Mouse (Mus musculus): Measurements from ENCODE around the gene Trpm8. TPM values are rescaled to one million over a fixed set of nuclear protein-coding genes. Genes with fewer than 3 reads are reported as not detected.

Trpm8 gene
- polyA plus RNA-seq, 1 experiment from 2014 or later, result not detected

DNA sequence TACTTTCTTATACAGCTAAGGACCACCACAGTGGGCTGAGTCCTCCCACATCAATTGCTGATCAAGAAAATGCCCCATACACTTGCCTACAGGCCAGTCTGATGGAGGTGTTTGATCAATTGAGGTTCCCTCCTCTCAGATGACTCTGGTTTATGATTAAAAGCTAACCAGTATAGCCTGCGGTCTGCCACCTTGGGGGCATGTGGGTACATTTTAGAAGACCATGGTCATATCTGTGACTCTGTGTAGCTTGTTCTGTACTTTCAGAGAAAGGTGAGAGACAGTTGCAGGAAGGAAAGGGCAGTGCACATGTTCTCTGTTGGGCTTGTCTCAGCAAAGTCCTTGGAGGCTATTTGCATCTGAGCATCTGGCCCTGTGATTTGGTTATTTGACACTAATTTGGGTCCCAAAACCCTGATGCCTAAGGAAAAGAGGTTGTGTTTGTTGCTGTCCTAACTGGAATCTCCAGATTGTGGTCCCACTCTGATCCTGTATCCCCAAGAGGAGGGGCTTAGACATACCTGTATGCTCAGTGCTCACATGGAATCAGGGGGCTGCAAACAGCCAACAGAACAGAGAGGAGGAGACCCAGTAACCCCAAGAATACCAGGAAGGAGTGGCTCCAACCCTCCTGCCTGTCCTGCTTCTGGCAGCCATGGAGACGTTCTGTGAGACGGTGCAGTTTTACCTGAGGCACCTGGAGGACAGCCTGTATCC is 44.6 kb upstream of the Trpm8 start:
- H3K9me3 ChIP-seq (ENCODE audit: control insufficient read depth, low read length), result peaks cover 95% of the 10 kb centered on the region
- H3K4me2 ChIP-seq (ENCODE audit: low read depth, severe bottlenecking), result no peak overlapping the region
- no peak overlapping the region for H3K27ac ChIP-seq (replicated peaks; ENCODE audit: low read depth, low read length)
- H3K27me3 ChIP-seq (ENCODE audit: control insufficient read depth, insufficient read depth, low read length), result no peaks in the 10 kb centered on the region
- no peaks in the 10 kb centered on the region for H3K4me1 ChIP-seq (ENCODE audit: control insufficient read depth, insufficient read depth, low read length)
- DNase-seq (ENCODE audit: low spot score) (no peak), ATAC-seq (ENCODE audit: insufficient number of reproducible peaks, low FRiP score, low TSS enrichment, low read depth) (no peak)
- 57% methylated on average over 3 of the region's 3 CpGs for WGBS
- no peaks in the 10 kb centered on the region; the same call in 1 of the 2 replicates for H3K36me3 ChIP-seq (ENCODE audit: control insufficient read depth, insufficient read depth, low read length)
- H3K4me3 ChIP-seq (ENCODE audit: low read depth, low read length), result no peak overlapping the region
- no peak overlapping the region for H3K9ac ChIP-seq (ENCODE audit: low read length)

DNA sequence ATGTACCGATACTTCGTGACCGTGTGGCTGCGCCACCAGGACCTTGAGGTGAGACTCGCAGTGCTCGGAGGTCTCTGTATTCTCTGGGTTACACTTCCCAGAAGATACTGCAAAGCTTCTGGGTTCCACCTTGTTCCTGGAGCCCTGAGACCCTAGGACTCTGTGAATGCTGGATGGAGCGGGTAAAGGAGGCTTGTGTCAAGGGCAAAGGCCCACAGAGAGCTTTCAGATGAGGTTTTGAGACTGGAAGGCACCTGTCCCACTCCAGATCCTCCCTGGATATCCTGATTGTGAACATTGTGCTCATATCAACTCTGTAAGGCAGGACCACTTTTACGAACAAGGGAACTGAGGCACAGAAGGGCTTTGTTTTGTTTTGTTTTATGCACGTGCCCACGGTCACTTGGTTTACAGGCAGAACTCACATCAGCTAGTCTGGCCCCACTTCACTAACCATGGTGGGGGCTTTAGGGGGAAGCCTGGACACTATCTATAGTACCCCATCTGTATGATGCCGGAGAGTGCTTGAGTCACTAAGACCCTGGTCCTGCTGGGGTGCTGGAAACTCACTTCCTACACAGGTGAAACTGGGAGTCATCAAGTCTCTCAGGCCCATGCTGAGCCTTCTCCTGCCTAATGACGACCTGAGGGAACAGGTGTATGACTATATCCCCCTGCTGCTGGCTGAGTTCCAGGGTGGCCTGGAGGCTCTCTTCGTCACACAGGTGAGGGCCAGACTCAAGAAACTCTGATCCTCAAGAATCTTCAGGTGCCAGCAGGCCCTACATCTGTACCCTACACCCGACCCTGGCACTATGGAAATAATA is 43.8 kb upstream of the Trpm8 start:
- no peaks in the 10 kb centered on the region for H3K27me3 ChIP-seq (ENCODE audit: control insufficient read depth, insufficient read depth, low read length)
- no peak overlapping the region for H3K4me2 ChIP-seq (ENCODE audit: low read depth, severe bottlenecking)
- no peak for ATAC-seq (ENCODE audit: insufficient number of reproducible peaks, low FRiP score, low TSS enrichment, low read depth)
- no peaks in the 10 kb centered on the region; the same call in 1 of the 2 replicates for H3K36me3 ChIP-seq (ENCODE audit: control insufficient read depth, insufficient read depth, low read length)
- no peaks in the 10 kb centered on the region for H3K4me1 ChIP-seq (ENCODE audit: control insufficient read depth, insufficient read depth, low read length)
- no peak for DNase-seq (ENCODE audit: low spot score)
- no peak overlapping the region for H3K27ac ChIP-seq (replicated peaks; ENCODE audit: low read depth, low read length)
- H3K9ac ChIP-seq (ENCODE audit: low read length), result no peak overlapping the region
- 73% methylated on average over 14 of the region's 14 CpGs for WGBS
- H3K9me3 ChIP-seq (ENCODE audit: control insufficient read depth, low read length), result peaks cover 95% of the 10 kb centered on the region
- no peak overlapping the region for H3K4me3 ChIP-seq (ENCODE audit: low read depth, low read length)

DNA sequence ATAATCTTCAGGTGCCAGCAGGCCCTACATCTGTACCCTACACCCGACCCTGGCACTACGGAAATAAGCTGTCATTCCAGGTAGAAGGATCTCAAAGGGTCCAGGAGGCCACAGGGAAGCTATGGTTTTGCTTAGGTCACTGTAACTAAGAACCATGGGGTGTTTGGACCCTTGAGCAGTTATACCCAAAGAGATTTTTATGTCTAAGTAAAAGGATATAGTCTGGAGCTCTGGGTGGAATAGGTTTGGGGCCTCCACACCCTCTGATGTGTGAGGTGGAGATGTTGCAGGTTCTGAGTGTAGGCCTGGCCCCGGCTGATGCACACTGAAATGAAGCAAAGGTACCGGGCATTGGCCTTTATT is 43.2 kb upstream of the Trpm8 start:
- Histone ChIP-seq H3K4me3 (ENCODE audit: low read depth, low read length) (no peak overlapping the region), H3K27ac (replicated peaks; ENCODE audit: low read depth, low read length) (no peak overlapping the region), H3K4me2 (ENCODE audit: low read depth, severe bottlenecking) (no peak overlapping the region), H3K9me3 (ENCODE audit: control insufficient read depth, low read length) (peaks cover 97% of the 10 kb centered on the region), H3K4me1 (ENCODE audit: control insufficient read depth, insufficient read depth, low read length) (no peaks in the 10 kb centered on the region), H3K9ac (ENCODE audit: low read length) (no peak overlapping the region), H3K36me3 (ENCODE audit: control insufficient read depth, insufficient read depth, low read length) (no peaks in the 10 kb centered on the region; the same call in 1 of the 2 replicates), H3K27me3 (ENCODE audit: control insufficient read depth, insufficient read depth, low read length) (no peaks in the 10 kb centered on the region)
- 69% methylated on average over 4 of the region's 4 CpGs for WGBS
- DNase-seq (ENCODE audit: low spot score) (no peak), ATAC-seq (ENCODE audit: insufficient number of reproducible peaks, low FRiP score, low TSS enrichment, low read depth) (no peak)

DNA sequence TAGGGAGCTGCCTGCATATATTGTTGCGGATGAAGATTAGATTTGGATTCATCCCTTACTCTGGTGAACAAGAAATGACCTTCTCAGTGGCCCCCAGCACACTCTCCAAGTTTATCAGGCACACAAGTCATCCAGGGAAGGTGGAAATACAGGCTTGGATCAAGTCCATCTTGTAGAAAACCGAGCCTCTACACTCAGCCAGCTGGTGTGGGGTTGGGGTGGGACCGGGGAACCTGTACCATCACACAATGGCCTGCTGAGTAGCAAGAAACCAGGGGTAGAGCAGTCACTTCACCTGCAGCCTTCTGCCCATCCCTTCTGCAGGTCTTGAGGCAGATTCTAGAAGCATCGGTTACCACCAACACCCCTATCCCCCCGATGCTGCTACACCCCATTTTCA is 42.8 kb upstream of the Trpm8 start:
- H3K4me2 ChIP-seq (ENCODE audit: low read depth, severe bottlenecking), result no peak overlapping the region
- H3K4me1 ChIP-seq (ENCODE audit: control insufficient read depth, insufficient read depth, low read length), result no peaks in the 10 kb centered on the region
- ATAC-seq (ENCODE audit: insufficient number of reproducible peaks, low FRiP score, low TSS enrichment, low read depth), result no peak
- no peak overlapping the region for H3K4me3 ChIP-seq (ENCODE audit: low read depth, low read length)
- WGBS, result 47% methylated on average over 5 of the region's 5 CpGs
- H3K9ac ChIP-seq (ENCODE audit: low read length), result no peak overlapping the region
- no peak for DNase-seq (ENCODE audit: low spot score)
- H3K27ac ChIP-seq (replicated peaks; ENCODE audit: low read depth, low read length), result no peak overlapping the region
- H3K9me3 ChIP-seq (ENCODE audit: control insufficient read depth, low read length), result peaks cover 97% of the 10 kb centered on the region
- no peaks in the 10 kb centered on the region; the same call in 1 of the 2 replicates for H3K36me3 ChIP-seq (ENCODE audit: control insufficient read depth, insufficient read depth, low read length)
- no peaks in the 10 kb centered on the region for H3K27me3 ChIP-seq (ENCODE audit: control insufficient read depth, insufficient read depth, low read length)

DNA sequence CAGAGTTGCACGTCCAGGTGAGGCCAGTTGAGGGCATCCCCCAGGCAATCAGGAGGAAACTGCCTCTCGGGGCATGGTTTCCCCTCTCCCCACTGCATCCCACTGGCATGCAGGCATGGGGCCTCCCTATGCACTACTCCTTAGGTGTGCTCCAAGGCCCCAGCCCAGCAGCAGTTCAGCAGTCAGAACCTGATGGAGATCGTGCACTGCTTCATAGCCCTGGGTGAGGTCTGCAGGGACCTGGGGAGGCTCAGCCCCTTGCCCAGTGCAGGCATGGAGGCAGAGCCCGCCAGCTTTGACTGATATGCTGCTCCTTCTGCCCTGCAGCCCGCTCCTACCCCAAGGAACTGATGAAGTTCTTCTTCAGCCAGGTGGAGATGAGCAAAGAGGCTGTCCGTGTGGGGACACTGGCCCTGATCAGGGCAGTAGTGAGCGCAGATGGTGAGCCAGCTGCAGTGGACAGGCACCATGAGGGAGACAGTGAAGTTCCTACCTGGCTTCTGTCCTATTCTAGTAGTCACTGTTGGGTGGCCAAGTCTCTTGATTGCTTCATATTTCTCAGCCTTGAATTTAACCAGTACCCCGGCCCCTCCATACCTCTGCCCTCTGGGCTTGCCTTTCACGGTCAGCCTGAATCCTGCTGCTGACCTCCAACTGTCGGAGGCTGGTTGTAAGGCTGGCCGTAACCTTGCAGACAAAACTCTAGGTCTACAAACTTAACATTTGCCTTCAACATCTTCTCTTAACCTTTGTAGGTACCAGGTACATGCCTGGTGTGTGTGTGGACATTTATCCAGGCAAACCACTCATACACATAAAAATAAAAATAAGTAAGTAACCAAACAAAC is 42.2 kb upstream of the Trpm8 start:
- 65% methylated on average over 11 of the region's 11 CpGs for WGBS
- Histone ChIP-seq H3K36me3 (ENCODE audit: control insufficient read depth, insufficient read depth, low read length) (no peaks in the 10 kb centered on the region; the same call in 1 of the 2 replicates), H3K9ac (ENCODE audit: low read length) (no peak overlapping the region), H3K27me3 (ENCODE audit: control insufficient read depth, insufficient read depth, low read length) (no peaks in the 10 kb centered on the region), H3K4me1 (ENCODE audit: control insufficient read depth, insufficient read depth, low read length) (no peaks in the 10 kb centered on the region), H3K9me3 (ENCODE audit: control insufficient read depth, low read length) (peaks cover 97% of the 10 kb centered on the region), H3K27ac (replicated peaks; ENCODE audit: low read depth, low read length) (no peak overlapping the region), H3K4me3 (ENCODE audit: low read depth, low read length) (no peak overlapping the region), H3K4me2 (ENCODE audit: low read depth, severe bottlenecking) (no peak overlapping the region)
- DNase-seq (ENCODE audit: low spot score) (no peak), ATAC-seq (ENCODE audit: insufficient number of reproducible peaks, low FRiP score, low TSS enrichment, low read depth) (no peak)

DNA sequence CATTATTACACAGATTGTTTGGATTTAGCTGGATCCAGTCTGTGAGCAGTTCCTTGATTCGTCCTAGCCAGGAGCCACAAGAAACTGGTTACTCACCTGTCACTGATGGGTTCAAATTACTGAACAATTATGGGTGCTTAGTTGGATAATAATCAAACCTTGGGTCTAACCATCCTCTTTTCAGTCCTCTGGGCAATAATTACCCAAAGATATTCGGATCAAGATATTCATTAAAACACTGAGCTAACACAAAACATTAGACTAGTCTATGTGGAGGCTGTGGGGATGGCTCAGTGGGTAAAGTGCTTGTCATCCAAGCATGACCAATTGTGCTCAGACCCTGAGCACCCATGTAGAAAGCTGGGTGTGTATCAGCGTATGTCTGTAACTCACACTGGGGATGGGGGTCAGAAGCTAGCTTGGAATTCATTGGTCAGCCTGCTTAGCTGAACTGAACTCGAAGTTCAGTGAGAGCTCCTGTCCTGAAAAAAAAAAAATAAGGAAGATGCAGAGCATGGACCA is 41.5 kb upstream of the Trpm8 start:
- 72% methylated on average over 4 of the region's 4 CpGs for WGBS
- ATAC-seq (ENCODE audit: insufficient number of reproducible peaks, low FRiP score, low TSS enrichment, low read depth), result no peak
- Histone ChIP-seq H3K4me1 (ENCODE audit: control insufficient read depth, insufficient read depth, low read length) (no peaks in the 10 kb centered on the region), H3K4me2 (ENCODE audit: low read depth, severe bottlenecking) (no peak overlapping the region), H3K36me3 (ENCODE audit: control insufficient read depth, insufficient read depth, low read length) (no peaks in the 10 kb centered on the region; the same call in 1 of the 2 replicates), H3K9me3 (ENCODE audit: control insufficient read depth, low read length) (peaks cover 97% of the 10 kb centered on the region), H3K9ac (ENCODE audit: low read length) (no peak overlapping the region), H3K27me3 (ENCODE audit: control insufficient read depth, insufficient read depth, low read length) (no peaks in the 10 kb centered on the region), H3K27ac (replicated peaks; ENCODE audit: low read depth, low read length) (no peak overlapping the region), H3K4me3 (ENCODE audit: low read depth, low read length) (no peak overlapping the region)
- DNase-seq (ENCODE audit: low spot score), result no peak

DNA sequence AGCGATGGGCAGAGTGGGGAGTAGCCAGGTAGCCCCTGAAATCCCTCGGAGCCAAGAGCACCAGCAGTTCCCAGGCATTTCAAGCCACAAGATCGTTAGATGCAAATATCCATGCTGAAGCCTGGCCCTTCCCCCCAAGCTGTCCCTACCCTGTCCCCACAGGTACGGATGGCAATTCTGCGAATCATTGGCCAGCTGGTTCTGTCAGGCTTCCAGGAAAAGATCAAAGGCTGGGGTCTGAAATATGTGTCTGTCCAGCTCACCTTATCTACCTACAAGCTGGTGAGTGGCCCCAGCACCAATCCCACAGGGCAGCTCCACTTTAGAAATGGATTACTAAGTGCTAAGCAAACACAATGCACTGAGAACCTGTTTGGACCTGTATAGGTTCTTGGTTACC is 40.1 kb upstream of the Trpm8 start:
- H3K27me3 ChIP-seq (ENCODE audit: control insufficient read depth, insufficient read depth, low read length), result no peaks in the 10 kb centered on the region
- H3K9me3 ChIP-seq (ENCODE audit: control insufficient read depth, low read length), result peaks cover 93% of the 10 kb centered on the region
- no peak overlapping the region for H3K9ac ChIP-seq (ENCODE audit: low read length)
- ATAC-seq (ENCODE audit: insufficient number of reproducible peaks, low FRiP score, low TSS enrichment, low read depth) (no peak), DNase-seq (ENCODE audit: low spot score) (no peak)
- H3K4me3 ChIP-seq (ENCODE audit: low read depth, low read length), result no peak overlapping the region
- 77% methylated on average over 5 of the region's 5 CpGs for WGBS
- H3K36me3 ChIP-seq (ENCODE audit: control insufficient read depth, insufficient read depth, low read length), result no peaks in the 10 kb centered on the region
- H3K4me1 ChIP-seq (ENCODE audit: control insufficient read depth, insufficient read depth, low read length), result no peaks in the 10 kb centered on the region
- H3K27ac ChIP-seq (replicated peaks; ENCODE audit: low read depth, low read length), result no peak overlapping the region
- no peak overlapping the region for H3K4me2 ChIP-seq (ENCODE audit: low read depth, severe bottlenecking)

DNA sequence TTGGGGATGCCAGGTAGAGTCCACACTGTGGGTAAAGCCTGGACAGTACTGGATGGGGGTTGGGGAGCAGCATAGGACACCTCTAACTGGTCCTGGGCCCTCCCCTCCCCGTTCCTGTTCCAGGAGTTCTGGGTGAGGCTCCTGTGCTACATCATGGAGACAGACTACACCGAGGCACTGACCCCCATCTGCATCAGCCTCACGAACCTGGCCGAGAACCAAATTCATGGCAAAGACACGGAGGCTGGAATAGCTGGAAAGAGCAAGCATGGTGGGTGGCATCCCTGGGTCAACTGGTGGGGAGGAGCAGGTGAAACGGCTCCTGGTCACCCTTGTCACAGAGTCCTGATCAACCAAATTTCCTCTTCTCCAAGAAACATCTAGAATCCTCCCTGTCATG is 38.7 kb upstream of the Trpm8 start:
- Histone ChIP-seq H3K4me2 (ENCODE audit: low read depth, severe bottlenecking) (no peak overlapping the region), H3K36me3 (ENCODE audit: control insufficient read depth, insufficient read depth, low read length) (no peaks in the 10 kb centered on the region), H3K9ac (ENCODE audit: low read length) (no peak overlapping the region), H3K4me1 (ENCODE audit: control insufficient read depth, insufficient read depth, low read length) (no peaks in the 10 kb centered on the region), H3K27me3 (ENCODE audit: control insufficient read depth, insufficient read depth, low read length) (no peaks in the 10 kb centered on the region), H3K9me3 (ENCODE audit: control insufficient read depth, low read length) (peaks cover 92% of the 10 kb centered on the region), H3K27ac (replicated peaks; ENCODE audit: low read depth, low read length) (no peak overlapping the region), H3K4me3 (ENCODE audit: low read depth, low read length) (no peak overlapping the region)
- ATAC-seq (ENCODE audit: insufficient number of reproducible peaks, low FRiP score, low TSS enrichment, low read depth) (no peak), DNase-seq (ENCODE audit: low spot score) (no peak)
- 81% methylated on average over 6 of the region's 6 CpGs for WGBS

All from limb, embryonic 11.5 days (tissue).